Mouse (Mus musculus): Measurements from ENCODE around the gene Btg4.

Btg4 gene

DNA sequence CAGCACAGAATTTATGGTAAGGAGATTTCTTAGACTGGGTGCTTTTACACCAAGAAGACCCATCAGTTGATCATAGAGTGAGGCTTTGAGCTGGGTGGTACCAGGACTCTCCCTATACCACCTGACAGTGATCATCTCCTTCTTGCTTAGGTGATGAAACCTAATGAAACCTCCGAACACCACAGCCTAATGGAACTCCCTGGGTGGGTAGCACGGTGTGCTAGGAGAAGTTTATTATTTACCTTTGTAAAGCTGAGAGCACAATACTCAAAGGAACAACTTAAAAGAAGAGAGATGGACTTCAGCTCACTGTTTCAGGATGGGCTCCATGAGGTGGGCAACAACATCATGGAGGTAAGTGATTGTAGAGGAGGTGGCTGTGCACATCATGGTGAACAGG, at the start of gene Btg4:
Btg4 (plus strand) TSS at position 301 of the 400 bp plus-strand sequence.
- DNase-seq (ENCODE audit: low read depth, low spot score), result no peak

DNA sequence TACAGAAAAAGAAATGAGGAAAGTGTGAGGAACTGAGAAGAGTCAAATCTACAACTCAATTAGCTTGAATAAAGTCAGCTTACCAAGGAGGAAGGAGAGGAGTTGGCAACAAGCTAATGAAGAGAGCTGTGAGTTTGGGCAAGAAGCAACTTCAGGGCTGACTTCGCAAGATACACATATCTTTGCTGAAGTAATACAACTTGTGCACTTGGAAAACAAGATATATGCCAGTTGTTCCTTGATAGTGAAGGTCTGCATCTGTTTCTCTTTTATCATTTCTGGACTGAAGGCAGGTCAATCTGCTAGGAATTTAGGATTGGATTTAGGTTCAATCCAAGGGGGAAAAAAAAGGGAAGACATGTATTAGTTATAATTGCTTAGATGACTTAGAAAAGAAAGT, 47.1 kb upstream of the Btg4 start:
- no peak for DNase-seq (ENCODE audit: low read depth, low spot score)

- DNase-seq (ENCODE audit: low read depth, low spot score), result no peak
These were observed 45.0 kb upstream of the Btg4 start for GRCm38 (mm10) chr9:51015732-51016131.

GRCm38 (mm10) chr9:51019670-51020069, 41.0 kb upstream of the Btg4 start:
- DNase-seq (ENCODE audit: low read depth, low spot score), result no peak

- no peak for DNase-seq (ENCODE audit: low read depth, low spot score)
These were observed 40.4 kb upstream of the Btg4 start for GRCm38 (mm10) chr9:51020351-51020750.

- DNase-seq (ENCODE audit: low read depth, low spot score), result no peak
These were observed 39.4 kb upstream of the Btg4 start for GRCm38 (mm10) chr9:51021123-51021795.

GRCm38 (mm10) chr9:51026952-51027351, 33.7 kb upstream of the Btg4 start:
- DNase-seq (ENCODE audit: low read depth, low spot score), result peak; percentile 8

DNA sequence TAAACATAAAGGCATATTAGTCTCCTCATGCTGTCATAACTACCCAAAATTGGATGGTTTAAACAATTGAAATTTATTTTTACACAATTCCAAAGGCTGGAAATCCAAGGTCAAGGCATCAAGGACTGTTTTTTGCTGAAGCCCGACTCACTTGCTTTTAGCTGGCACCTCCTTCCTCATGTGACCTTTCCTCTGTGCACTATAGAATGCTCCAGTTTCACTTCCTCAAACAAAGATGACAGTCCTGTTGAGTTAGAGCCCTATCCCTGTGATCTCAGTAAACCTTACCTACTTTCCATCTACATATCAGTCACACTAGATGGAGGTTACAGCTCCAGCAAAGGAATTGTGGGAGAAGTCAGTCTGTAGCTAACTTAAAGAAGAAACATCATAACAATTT, 30.6 kb upstream of the Btg4 start:
- no peak for DNase-seq (ENCODE audit: low read depth, low spot score)

DNA sequence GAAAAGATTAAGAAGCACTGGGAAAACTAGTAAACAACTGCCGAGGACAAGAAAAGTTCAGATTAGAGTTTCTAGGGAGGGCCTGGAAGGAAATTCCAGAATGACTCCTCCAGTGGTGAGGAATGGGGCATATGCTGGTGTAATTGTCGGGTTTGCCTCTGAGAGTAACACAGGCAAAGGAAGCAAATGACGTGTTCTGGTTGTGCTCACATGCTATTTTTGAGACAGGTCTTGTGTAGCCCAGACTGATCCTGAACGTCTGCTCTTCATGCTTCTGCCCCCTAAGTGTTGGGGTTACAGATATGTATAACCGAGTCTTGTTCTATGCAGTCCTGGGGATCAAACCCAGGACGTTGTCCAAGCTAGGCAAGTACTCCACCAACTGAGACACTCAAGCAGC, 29.1 kb upstream of the Btg4 start:
- DNase-seq (ENCODE audit: low read depth, low spot score), result no peak

- DNase-seq (ENCODE audit: low read depth, low spot score), result no peak
These were observed 28.4 kb upstream of the Btg4 start for GRCm38 (mm10) chr9:51032291-51032690.

GRCm38 (mm10) chr9:51032785-51033529, 27.7 kb upstream of the Btg4 start:
- DNase-seq (ENCODE audit: low read depth, low spot score), result no peak

GRCm38 (mm10) chr9:51041491-51041980, 19.2 kb upstream of the Btg4 start:
- DNase-seq (ENCODE audit: low read depth, low spot score), result peak; percentile 4

- no peak for DNase-seq (ENCODE audit: low read depth, low spot score)
These were observed 18.6 kb upstream of the Btg4 start for GRCm38 (mm10) chr9:51042136-51042535.

DNA sequence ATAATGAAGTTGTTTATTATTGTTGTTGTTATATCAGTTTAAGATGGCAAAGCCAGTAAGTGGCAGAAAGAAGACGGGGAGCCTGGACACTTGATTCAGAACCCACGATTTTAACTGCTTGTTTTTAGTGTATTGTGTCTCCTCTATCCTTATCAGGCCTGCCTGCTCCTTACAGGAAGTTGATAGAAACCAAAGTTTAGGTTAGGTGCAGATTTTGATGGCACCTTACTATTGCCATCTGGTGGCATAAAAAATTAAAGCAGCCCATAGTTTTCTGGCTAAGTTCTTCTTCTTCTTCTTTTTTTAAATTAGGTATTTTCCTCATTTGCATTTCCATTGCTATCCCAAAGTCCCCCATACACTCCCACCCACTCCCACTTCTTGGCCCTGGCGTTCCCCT, 8.5 kb upstream of the Btg4 start:
- peak; percentile 11 for DNase-seq (ENCODE audit: low read depth, low spot score)

GRCm38 (mm10) chr9:51056360-51057324, 4.1 kb upstream of the Btg4 start:
- DNase-seq (ENCODE audit: low read depth, low spot score), result no peak

GRCm38 (mm10) chr9:51058951-51059521, 1.7 kb upstream of the Btg4 start:
- DNase-seq (ENCODE audit: low read depth, low spot score), result no peak

GRCm38 (mm10) chr9:51068202-51068601, 7.5 kb downstream of the Btg4 start:
- no peak for DNase-seq (ENCODE audit: low read depth, low spot score)

- no peak for DNase-seq (ENCODE audit: low read depth, low spot score)
These were observed 10.1 kb downstream of the Btg4 start for GRCm38 (mm10) chr9:51070801-51071200.

- DNase-seq (ENCODE audit: low read depth, low spot score), result peak; percentile 11
These were observed 15.1 kb downstream of the Btg4 start for GRCm38 (mm10) chr9:51075780-51076179.

DNA sequence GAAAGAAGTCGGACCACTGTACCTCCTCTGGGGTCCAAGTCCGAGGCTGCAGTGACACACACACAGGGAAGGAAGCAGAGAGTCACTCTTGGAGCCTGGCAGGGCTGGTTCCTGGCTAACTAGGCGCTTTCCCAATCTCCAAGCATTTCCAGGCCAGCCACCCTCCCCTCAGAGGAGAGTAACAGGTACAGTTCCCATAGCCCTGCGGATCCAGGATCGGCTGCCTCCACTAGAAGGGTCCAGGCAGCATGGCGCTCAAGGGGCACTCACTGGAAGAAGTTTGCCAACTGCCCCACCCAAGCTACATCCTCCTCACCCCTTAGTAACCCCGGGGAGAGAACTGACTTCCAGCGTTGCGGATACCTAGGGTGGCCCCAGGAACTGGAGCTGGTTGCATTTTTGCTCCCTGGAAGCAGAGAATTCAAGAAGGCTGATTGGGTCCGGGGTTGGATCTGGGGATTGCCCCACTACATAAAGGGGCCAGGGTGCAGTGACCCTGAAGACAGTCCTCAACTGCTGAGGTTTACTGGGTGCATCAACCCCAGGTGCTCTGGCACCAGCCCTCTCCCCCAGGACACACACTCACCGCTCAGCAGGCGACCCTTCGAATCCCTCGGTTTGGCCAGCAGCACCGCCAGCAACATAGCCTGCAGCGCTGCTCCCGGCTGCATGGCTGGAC, 15.7 kb downstream of the Btg4 start:
- peak; percentile 28 for DNase-seq (ENCODE audit: low read depth, low spot score)

DNA sequence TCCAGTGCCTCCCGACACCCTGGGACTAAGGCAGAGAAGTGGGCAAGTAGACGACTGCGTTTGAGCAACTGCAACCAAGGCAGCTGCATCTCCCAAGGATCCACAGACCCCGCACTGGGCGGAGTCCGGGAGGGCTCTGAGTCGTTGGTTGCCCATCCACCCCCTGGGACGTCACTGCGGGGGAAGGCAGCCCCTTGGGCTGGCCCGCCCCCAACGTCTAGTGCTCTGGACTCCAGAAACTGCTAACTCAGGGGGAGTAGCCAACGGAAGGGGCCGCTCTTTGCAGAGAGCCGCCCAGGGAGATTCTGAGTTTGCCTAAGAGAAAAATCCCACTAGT, 16.2 kb downstream of the Btg4 start, which contains the start of gene Layn:
Layn (minus strand) TSS at position 116 of the 337 bp plus-strand sequence.
- peak; percentile 73 for DNase-seq (ENCODE audit: low read depth, low spot score)

Measured in ES-CJ7 (cell line).